Mouse (Mus musculus): Measurements from ENCODE around the gene Cyp4b1. TPM values are rescaled to one million over a fixed set of nuclear protein-coding genes. Genes with fewer than 3 reads are reported as not detected.
"Not testable (repeated sequence)": the region's sequence is repeated elsewhere in the genome, so short reads cannot be mapped to it uniquely, and the experiment has no call there.

The Cyp4b1 gene
- polyA plus RNA-seq (2012; rRNA removed), result 1.6 and 2.2 TPM in 2 replicates

- TF ChIP-seq CTCF (IDR thresholded peaks at IDR 0.05; ENCODE audit: extremely low read depth, insufficient read depth, low read length), result no peak
- no peak for TF ChIP-seq POLR2A (IDR thresholded peaks at IDR 0.05; ENCODE audit: extremely low read depth, insufficient read depth, low read length)
- H3K4me1 ChIP-seq (ENCODE audit: control insufficient read depth, insufficient read depth, low read length), result no peaks in the 10 kb centered on the region
- no peak within 1 kb of the TSS for H3K27ac ChIP-seq (ENCODE audit: insufficient read depth, low read length)
- no peak within 1 kb of the TSS for H3K4me3 ChIP-seq (ENCODE audit: insufficient read depth, low read length)
Measured at GRCm38 (mm10) chr4:115647580-115647979, at the start of gene Cyp4b1. Gene Cyp4b1 (minus strand): TSS chr4:115647723.

DNA sequence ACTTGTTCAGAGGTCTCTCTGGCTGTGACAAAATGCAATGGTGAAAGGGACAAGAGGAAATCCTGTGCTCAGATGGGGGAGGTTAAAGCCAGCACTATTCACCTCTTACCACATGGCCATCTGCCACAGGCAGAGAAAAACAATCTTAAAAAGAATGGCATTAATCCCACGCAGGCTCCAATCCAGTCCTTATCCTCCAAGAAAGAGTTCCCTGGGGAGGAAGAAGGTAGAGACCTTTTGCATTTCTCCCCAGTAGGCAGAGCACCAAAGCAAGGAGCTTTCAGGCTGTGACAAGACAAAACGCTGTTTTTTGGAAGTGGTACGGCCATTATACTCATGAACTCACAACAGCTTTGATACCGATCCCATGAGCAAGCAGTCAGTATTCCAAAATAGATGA, 38.8 kb upstream of the Cyp4b1 start:
- Histone ChIP-seq H3K4me3 (ENCODE audit: insufficient read depth, low read length) (no peak overlapping the region), H3K4me1 (ENCODE audit: control insufficient read depth, insufficient read depth, low read length) (no peaks in the 10 kb centered on the region), H3K27ac (ENCODE audit: insufficient read depth, low read length) (no peak overlapping the region)
- no peak for TF ChIP-seq CTCF (IDR thresholded peaks at IDR 0.05; ENCODE audit: extremely low read depth, insufficient read depth, low read length)
- no peak for TF ChIP-seq POLR2A (IDR thresholded peaks at IDR 0.05; ENCODE audit: extremely low read depth, insufficient read depth, low read length)

GRCm38 (mm10) chr4:115659190-115659589, 11.7 kb upstream of the Cyp4b1 start:
- no peaks in the 10 kb centered on the region for H3K4me1 ChIP-seq (ENCODE audit: control insufficient read depth, insufficient read depth, low read length)
- no peak for TF ChIP-seq POLR2A (IDR thresholded peaks at IDR 0.05; ENCODE audit: extremely low read depth, insufficient read depth, low read length)
- TF ChIP-seq CTCF (IDR thresholded peaks at IDR 0.05; ENCODE audit: extremely low read depth, insufficient read depth, low read length), result no peak
- no peak overlapping the region for H3K27ac ChIP-seq (ENCODE audit: insufficient read depth, low read length)
- no peak overlapping the region for H3K4me3 ChIP-seq (ENCODE audit: insufficient read depth, low read length)

GRCm38 (mm10) chr4:115657867-115658249, 10.3 kb upstream of the Cyp4b1 start:
- TF ChIP-seq CTCF (IDR thresholded peaks at IDR 0.05; ENCODE audit: extremely low read depth, insufficient read depth, low read length) (no peak), POLR2A (IDR thresholded peaks at IDR 0.05; ENCODE audit: extremely low read depth, insufficient read depth, low read length) (no peak)
- Histone ChIP-seq H3K27ac (ENCODE audit: insufficient read depth, low read length) (no peak overlapping the region), H3K4me3 (ENCODE audit: insufficient read depth, low read length) (no peak overlapping the region), H3K4me1 (ENCODE audit: control insufficient read depth, insufficient read depth, low read length) (no peaks in the 10 kb centered on the region)

DNA sequence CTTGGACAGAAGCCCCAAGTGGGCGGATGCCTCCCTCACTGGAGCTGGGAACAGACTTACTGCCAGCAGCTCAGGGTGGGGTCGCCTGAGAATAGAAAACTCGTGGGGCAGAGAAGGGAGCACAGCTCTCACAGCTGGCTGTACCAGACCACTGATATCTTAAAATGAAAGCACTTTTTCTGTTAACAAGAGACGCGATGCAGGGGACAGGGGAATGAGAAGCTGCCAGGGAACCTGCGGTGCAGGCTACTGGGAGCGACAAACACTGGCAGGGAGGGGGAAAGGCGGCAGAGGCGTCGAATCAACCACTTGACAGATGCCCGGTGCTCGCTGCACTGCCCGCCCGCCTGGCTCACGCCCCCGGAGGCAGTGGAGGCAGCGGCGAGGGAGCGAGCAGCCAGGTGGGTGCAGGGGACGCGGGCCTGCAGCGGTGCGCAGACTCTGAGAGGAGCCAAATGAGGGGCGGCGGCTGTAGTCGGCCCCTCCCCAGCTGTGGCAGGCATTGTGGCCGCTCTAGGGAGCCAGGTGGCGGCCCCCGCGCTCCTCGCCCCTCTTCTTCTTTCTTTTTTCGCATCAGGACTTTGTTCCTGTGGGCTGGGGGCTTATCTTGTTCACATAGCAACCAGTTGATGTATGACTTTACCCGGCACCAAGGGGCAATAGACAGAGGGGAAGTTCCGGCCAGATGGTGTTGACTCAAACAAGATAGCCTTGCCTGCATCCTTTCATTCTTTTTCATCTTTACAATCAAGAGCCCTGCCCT, 9.8 kb upstream of the Cyp4b1 start:
- no peaks in the 10 kb centered on the region for H3K4me1 ChIP-seq (ENCODE audit: control insufficient read depth, insufficient read depth, low read length)
- TF ChIP-seq CTCF (IDR thresholded peaks at IDR 0.05; ENCODE audit: extremely low read depth, insufficient read depth, low read length), result no peak
- no peak for TF ChIP-seq POLR2A (IDR thresholded peaks at IDR 0.05; ENCODE audit: extremely low read depth, insufficient read depth, low read length)
- H3K27ac ChIP-seq (ENCODE audit: insufficient read depth, low read length), result peak overlapping the region; percentile 65; the same call in 1 of the 2 replicates
- peak overlapping the region; percentile 50 for H3K4me3 ChIP-seq (ENCODE audit: insufficient read depth, low read length)

- not testable (repeated sequence) for H3K4me3 ChIP-seq (ENCODE audit: insufficient read depth, low read length); H3K27ac ChIP-seq (ENCODE audit: insufficient read depth, low read length); H3K4me1 ChIP-seq (ENCODE audit: control insufficient read depth, insufficient read depth, low read length)
Measured at GRCm38 (mm10) chr4:115656535-115656922, 9.0 kb upstream of the Cyp4b1 start.

- H3K4me1 ChIP-seq (ENCODE audit: control insufficient read depth, insufficient read depth, low read length); H3K27ac ChIP-seq (ENCODE audit: insufficient read depth, low read length); H3K4me3 ChIP-seq (ENCODE audit: insufficient read depth, low read length): not testable (repeated sequence)
Measured at GRCm38 (mm10) chr4:115655841-115656534, 8.5 kb upstream of the Cyp4b1 start.

- TF ChIP-seq POLR2A (IDR thresholded peaks at IDR 0.05; ENCODE audit: extremely low read depth, insufficient read depth, low read length), result no peak
- TF ChIP-seq CTCF (IDR thresholded peaks at IDR 0.05; ENCODE audit: extremely low read depth, insufficient read depth, low read length), result no peak
- no peak overlapping the region for H3K4me3 ChIP-seq (ENCODE audit: insufficient read depth, low read length)
- no peaks in the 10 kb centered on the region for H3K4me1 ChIP-seq (ENCODE audit: control insufficient read depth, insufficient read depth, low read length)
- no peak overlapping the region for H3K27ac ChIP-seq (ENCODE audit: insufficient read depth, low read length)
Measured at GRCm38 (mm10) chr4:115650866-115651265, 3.3 kb upstream of the Cyp4b1 start.

DNA sequence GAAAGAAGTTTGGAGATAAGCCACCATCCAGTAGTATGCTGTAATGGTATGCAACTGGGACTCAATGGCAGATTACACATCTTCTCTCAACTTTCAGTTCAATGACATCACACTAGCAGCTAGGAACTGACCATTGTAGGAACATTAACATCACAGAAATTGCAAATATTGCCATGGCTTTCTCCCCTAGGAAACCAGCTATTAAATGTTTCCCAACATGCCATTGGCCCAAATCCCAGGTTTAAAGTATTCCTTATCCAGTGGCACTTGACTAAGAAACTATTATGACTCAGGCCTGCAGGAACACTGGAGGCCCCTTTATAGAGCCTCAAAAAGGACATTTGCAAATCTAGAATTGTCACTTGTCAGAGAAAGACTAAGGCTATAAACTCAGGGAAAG, 1.8 kb upstream of the Cyp4b1 start:
- Histone ChIP-seq H3K27ac (ENCODE audit: insufficient read depth, low read length) (no peak overlapping the region), H3K4me1 (ENCODE audit: control insufficient read depth, insufficient read depth, low read length) (no peaks in the 10 kb centered on the region), H3K4me3 (ENCODE audit: insufficient read depth, low read length) (no peak overlapping the region)
- TF ChIP-seq CTCF (IDR thresholded peaks at IDR 0.05; ENCODE audit: extremely low read depth, insufficient read depth, low read length) (no peak), POLR2A (IDR thresholded peaks at IDR 0.05; ENCODE audit: extremely low read depth, insufficient read depth, low read length) (no peak)

DNA sequence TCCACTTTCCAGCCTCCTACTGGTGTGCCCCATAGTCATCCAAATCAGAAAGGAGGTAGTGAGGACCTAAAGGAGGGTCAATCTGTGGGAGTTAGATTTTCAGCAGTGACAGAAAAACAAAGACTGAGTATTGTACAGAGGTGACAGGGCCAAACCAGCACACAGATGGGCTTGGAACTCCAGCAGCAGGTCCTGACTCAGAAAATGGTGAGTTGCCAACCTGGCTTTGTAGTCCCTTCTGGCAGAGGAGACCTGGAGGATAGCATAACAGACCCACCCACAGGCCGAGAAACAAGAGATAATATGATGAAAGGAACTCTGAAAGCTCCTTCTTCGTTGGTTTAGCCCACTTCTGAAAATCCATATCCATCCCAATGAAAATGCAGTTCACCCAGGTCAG, 1.2 kb upstream of the Cyp4b1 start:
- TF ChIP-seq CTCF (IDR thresholded peaks at IDR 0.05; ENCODE audit: extremely low read depth, insufficient read depth, low read length), result no peak
- TF ChIP-seq POLR2A (IDR thresholded peaks at IDR 0.05; ENCODE audit: extremely low read depth, insufficient read depth, low read length), result no peak
- Histone ChIP-seq H3K27ac (ENCODE audit: insufficient read depth, low read length) (no peak overlapping the region), H3K4me3 (ENCODE audit: insufficient read depth, low read length) (no peak overlapping the region), H3K4me1 (ENCODE audit: control insufficient read depth, insufficient read depth, low read length) (no peaks in the 10 kb centered on the region)
